Comparison of ENCODE assay signal across 8 mouse cellular contexts in the genomic region with DNA sequence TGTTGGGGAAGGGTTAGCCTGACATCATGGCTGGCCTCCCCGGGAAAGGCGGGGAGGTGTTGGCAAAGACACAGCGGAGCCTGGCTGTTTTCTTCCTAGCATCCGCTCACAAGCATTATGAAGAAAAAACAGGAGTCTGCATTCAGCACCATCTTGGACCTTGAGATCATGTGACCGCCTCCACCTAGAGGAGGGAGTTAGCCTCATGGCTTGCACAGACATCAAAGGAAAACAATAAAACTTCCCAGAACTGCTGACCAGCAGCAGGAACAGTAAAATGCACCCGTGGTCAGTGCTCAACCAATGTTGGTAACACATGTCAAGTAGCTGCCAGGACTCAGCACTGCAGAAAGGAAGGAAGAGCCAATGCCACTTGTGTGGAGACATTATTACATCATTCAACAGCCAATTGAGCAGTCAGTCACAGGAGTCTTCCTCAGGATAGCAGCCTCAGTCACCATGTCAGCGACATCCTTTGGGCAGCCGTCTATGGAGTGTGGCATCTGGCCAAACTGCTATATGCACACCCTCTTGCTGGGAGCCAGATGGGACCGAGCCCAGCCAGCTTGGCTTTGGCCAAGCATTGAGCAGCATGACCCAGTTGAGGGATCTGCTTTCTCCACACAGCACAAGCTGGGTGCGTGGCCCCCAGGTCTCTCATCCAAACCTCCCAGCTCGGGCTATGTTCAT. TPM values are rescaled to one million over a fixed set of nuclear protein-coding genes. Genes with fewer than 3 reads are reported as not detected.
DNase-seq lines count a peak whose midpoint lies in the region; ATAC-seq and TF ChIP-seq lines count a peak whose summit lies in the region.

No protein-coding gene starts in this region.

- peak; percentile 73 for ATAC-seq in lung, postnatal 0 days
- ATAC-seq in kidney, embryonic 14.5 days (ENCODE audit: low FRiP score, low TSS enrichment), result peak; percentile 53
- ATAC-seq in CD4-positive, CD25-positive, alpha-beta regulatory T cell, adult 4 months, result no peak
- ATAC-seq in erythroblast, adult 5-6 weeks (replicated peaks; ENCODE audit: low FRiP score, poor library complexity, severe bottlenecking), result no peak

- no peaks in the 10 kb centered on the region for H3K27me3 ChIP-seq in lung, postnatal 0 days (replicated peaks; ENCODE audit: insufficient read depth, low read length)
- H3K27me3 ChIP-seq in kidney, embryonic 14.5 days (ENCODE audit: control insufficient read depth, insufficient read depth, low read length), result no peaks in the 10 kb centered on the region

- TF ChIP-seq EP300 in lung, postnatal 0 days (IDR thresholded peaks at IDR 0.05), result no peak

- no peak for TF ChIP-seq CTCF in lung, postnatal 0 days (IDR thresholded peaks at IDR 0.05)

- no peaks in the 10 kb centered on the region for H3K36me3 ChIP-seq in lung, postnatal 0 days (ENCODE audit: insufficient read depth, low read length)
- no peaks in the 10 kb centered on the region for H3K36me3 ChIP-seq in kidney, embryonic 14.5 days (ENCODE audit: control insufficient read depth, insufficient read depth, low read length)

- H3K9ac ChIP-seq in lung, postnatal 0 days (replicated peaks; ENCODE audit: low read depth), result no peak overlapping the region
- H3K9ac ChIP-seq in kidney, embryonic 14.5 days (ENCODE audit: low read depth, low read length), result no peak overlapping the region

- H3K9me3 ChIP-seq in lung, postnatal 0 days (ENCODE audit: low read length), result no peaks in the 10 kb centered on the region
- H3K9me3 ChIP-seq in kidney, embryonic 14.5 days (ENCODE audit: control insufficient read depth, low read length), result no peaks in the 10 kb centered on the region

- H3K4me1 ChIP-seq in lung, postnatal 0 days (ENCODE audit: insufficient read depth, low read depth, low read length), result no peaks in the 10 kb centered on the region
- H3K4me1 ChIP-seq in kidney, embryonic 14.5 days (ENCODE audit: control insufficient read depth, insufficient read depth, low read length), result peaks cover 30% of the 10 kb centered on the region

- H3K27ac ChIP-seq in lung, postnatal 0 days (ENCODE audit: low read length), result no peak overlapping the region
- peak overlapping the region; percentile 81 for H3K27ac ChIP-seq in kidney, embryonic 14.5 days (ENCODE audit: low read depth, low read length)

- no peak overlapping the region for H3K4me2 ChIP-seq in lung, postnatal 0 days (replicated peaks; ENCODE audit: low read depth, low read length)
- H3K4me2 ChIP-seq in kidney, embryonic 14.5 days (replicated peaks; ENCODE audit: low read depth, low read length), result peak overlapping the region; percentile 12; the same call in 1 of the 2 replicates

- H3K4me3 ChIP-seq in lung, postnatal 0 days (ENCODE audit: low read depth, low read length), result no peak overlapping the region
- H3K4me3 ChIP-seq in kidney, embryonic 14.5 days (ENCODE audit: low read length), result no peak overlapping the region

- WGBS in lung, postnatal 0 days, result 54% methylated on average over 11 of the region's 11 CpGs
- 45% methylated on average over 11 of the region's 11 CpGs for WGBS in kidney, embryonic 14.5 days

- peak; percentile 49 for DNase-seq in lung, postnatal 0 days (ENCODE audit: low spot score)
- DNase-seq in lung, postnatal 36 days, result no peak
- DNase-seq in adrenal gland, postnatal 25 days, result peak; percentile 29
- peak; percentile 70 for DNase-seq in fibroblast of lung, adult 2 months (ENCODE audit: low read depth)
- DNase-seq in skeletal muscle tissue, adult 2 months (ENCODE audit: low read depth, low spot score), result peak; percentile 82

RNA-seq across cellular contexts. Expression of a gene that starts 24.8 kb away (rescaled TPM):
- 134 and 144 TPM in 2 replicates for polyA plus RNA-seq in lung, postnatal 0 days (2015; fragmentation: Nextera tagmentation; extraction: Ambion mirVana)
- 36.4 and 56.3 TPM in 2 replicates for total RNA-seq in adrenal gland, postnatal 25 days (2021)
- polyA plus RNA-seq in kidney, embryonic 14.5 days (2014; fragmentation: Nextera tagmentation; extraction: Ambion mirVana), result 241 and 403 TPM in 2 replicates
- polyA plus RNA-seq in CD4-positive, CD25-positive, alpha-beta regulatory T cell, adult 4 months (2017; shearing (Covaris generic)), result 10 to 100 TPM; 79.7 to 89.4 TPM
- total RNA-seq in erythroblast, adult 5-6 weeks (2015; ENCODE audit: low replicate concordance), result 41.7 and 48.3 TPM in 2 replicates
- total RNA-seq in erythroblast, adult 5-6 weeks (2017; ENCODE audit: low replicate concordance), result 31.8 and 41.7 TPM in 2 replicates

Comparison
In these comparisons a context has a peak if more than half of its experiments do, and no peak if none do; other contexts are left out.
1. ATAC-seq: peak in lung, postnatal 0 days (single experiment) and kidney, embryonic 14.5 days (single experiment); none in CD4-positive, CD25-positive, alpha-beta regulatory T cell, adult 4 months (single experiment) and erythroblast, adult 5-6 weeks (single experiment).